Mouse (Mus musculus): ENCODE data around the gene Ttc23.

GRCm38 (mm10) chr7:67626671-67627070 lies 20.5 kb upstream of the Ttc23 start:
- TF ChIP-seq GATA1 (IDR thresholded peaks at IDR 0.05; ENCODE audit: borderline replicate concordance, low read length) = no peak
- no peak for TF ChIP-seq CTCF (IDR thresholded peaks at IDR 0.05; ENCODE audit: low read depth, low read length)
- no peak for TF ChIP-seq TAL1 (conservative IDR thresholded peaks at IDR 0.05; ENCODE audit: low read depth, low read length)
- TF ChIP-seq POLR2AphosphoS5 (IDR thresholded peaks at IDR 0.05; ENCODE audit: insufficient replicate concordance, low read depth, low read length) = no peak

Measured in G1E (cell line).